Mouse (Mus musculus): Measurements from ENCODE around the gene Lrriq1.

GRCm38 (mm10) chr10:103002556-103002955 lies 233.6 kb downstream of the Lrriq1 start:
- no peak for TF ChIP-seq CTCF (IDR thresholded peaks at IDR 0.05; ENCODE audit: borderline replicate concordance, insufficient read depth, low read length)
- no peak for TF ChIP-seq POLR2A (IDR thresholded peaks at IDR 0.05; ENCODE audit: low read depth, low read length)

All from embryonic fibroblast, embryonic 13.5 days (primary cell).